Mouse (Mus musculus) liver, postnatal 0 days (tissue): Measurements from ENCODE around the gene Pop4.

Experiments
- CTCF ChIP-seq: sonication (generic); IDR thresholded peaks from 2 replicates; pipeline ENCODE4 v1.5.1; 2016; ENCODE audit warnings: antibody characterized with exemption, low read depth
- EP300 ChIP-seq: IDR thresholded peaks from 2 replicates; pipeline ENCODE4 v1.6.1; 2016; ENCODE audit warnings: antibody characterized with exemption, low read depth, mild to moderate bottlenecking

- no peak for TF ChIP-seq CTCF
- TF ChIP-seq EP300: no peak
Observed at GRCm38 (mm10) chr7:38224577-38225369, 46.5 kb downstream of the Pop4 start.
